Mouse (Mus musculus): Measurements from ENCODE around the gene Fam45a. TPM values are rescaled to one million over a fixed set of nuclear protein-coding genes. Genes with fewer than 3 reads are reported as not detected.

Gene Fam45a
- 29.3 and 37.8 TPM in 2 replicates for polyA plus RNA-seq (2012; rRNA removed)
- polyA plus RNA-seq (2014; fragmentation: Nextera tagmentation; extraction: Ambion mirVana), result 42.6 and 43.9 TPM in 2 replicates

GRCm38 (mm10) chr19:60811098-60812035 is at the start of gene Fam45a:
Gene Fam45a (plus strand): TSS chr19:60811585.
- H3K27ac ChIP-seq (replicated peaks; ENCODE audit: low read depth, low read length), result no peak within 1 kb of the TSS
- H3K36me3 ChIP-seq (ENCODE audit: control insufficient read depth, insufficient read depth, low read length), result peaks cover 18% of the 10 kb centered on the region
- peak within 1 kb of the TSS; percentile 80 for H3K9ac ChIP-seq (ENCODE audit: low read depth, low read length, severe bottlenecking)
- no peaks in the 10 kb centered on the region for H3K4me1 ChIP-seq (ENCODE audit: control insufficient read depth, insufficient read depth, low read length)
- peak; percentile 100 for ATAC-seq (ENCODE audit: low FRiP score, low read depth)
- WGBS, result 3% methylated on average over 32 of the region's 45 CpGs
- peak within 1 kb of the TSS; percentile 65 for H3K4me3 ChIP-seq (replicated peaks; ENCODE audit: low read length)
- H3K9me3 ChIP-seq (ENCODE audit: control insufficient read depth, low read length), result no peaks in the 10 kb centered on the region
- peak within 1 kb of the TSS; percentile 73 for H3K4me2 ChIP-seq (replicated peaks; ENCODE audit: low read depth, low read length, severe bottlenecking)
- peak; percentile 70; the same call in 1 of the 2 replicates for TF ChIP-seq POLR2A (IDR thresholded peaks at IDR 0.05; ENCODE audit: borderline replicate concordance, extremely low read depth, insufficient read depth, insufficient read length)
- peak; percentile 90 for DNase-seq (ENCODE audit: low spot score)
- no peaks in the 10 kb centered on the region for H3K27me3 ChIP-seq (ENCODE audit: control insufficient read depth, insufficient read depth, low read length)

GRCm38 (mm10) chr19:60773366-60773765 is 38.0 kb upstream of the Fam45a start:
- DNase-seq (ENCODE audit: low spot score) (no peak), ATAC-seq (ENCODE audit: low FRiP score, low read depth) (no peak)
- no peak overlapping the region for H3K4me3 ChIP-seq (replicated peaks; ENCODE audit: low read length)
- H3K4me1 ChIP-seq (ENCODE audit: control insufficient read depth, insufficient read depth, low read length), result no peaks in the 10 kb centered on the region
- peaks cover 91% of the 10 kb centered on the region for H3K36me3 ChIP-seq (ENCODE audit: control insufficient read depth, insufficient read depth, low read length)
- no peak for TF ChIP-seq POLR2A (IDR thresholded peaks at IDR 0.05; ENCODE audit: borderline replicate concordance, extremely low read depth, insufficient read depth, insufficient read length)
- H3K27me3 ChIP-seq (ENCODE audit: control insufficient read depth, insufficient read depth, low read length), result no peaks in the 10 kb centered on the region
- H3K9me3 ChIP-seq (ENCODE audit: control insufficient read depth, low read length), result no peaks in the 10 kb centered on the region
- H3K9ac ChIP-seq (ENCODE audit: low read depth, low read length, severe bottlenecking), result no peak overlapping the region
- H3K27ac ChIP-seq (replicated peaks; ENCODE audit: low read depth, low read length), result no peak overlapping the region
- 88% methylated on average over 6 of the region's 6 CpGs for WGBS
- no peak overlapping the region for H3K4me2 ChIP-seq (replicated peaks; ENCODE audit: low read depth, low read length, severe bottlenecking)

GRCm38 (mm10) chr19:60782034-60782433 is 29.4 kb upstream of the Fam45a start:
- Histone ChIP-seq H3K36me3 (ENCODE audit: control insufficient read depth, insufficient read depth, low read length) (peaks cover 44% of the 10 kb centered on the region), H3K4me2 (replicated peaks; ENCODE audit: low read depth, low read length, severe bottlenecking) (no peak overlapping the region), H3K9me3 (ENCODE audit: control insufficient read depth, low read length) (no peaks in the 10 kb centered on the region), H3K27ac (replicated peaks; ENCODE audit: low read depth, low read length) (no peak overlapping the region), H3K27me3 (ENCODE audit: control insufficient read depth, insufficient read depth, low read length) (no peaks in the 10 kb centered on the region), H3K9ac (ENCODE audit: low read depth, low read length, severe bottlenecking) (no peak overlapping the region), H3K4me3 (replicated peaks; ENCODE audit: low read length) (no peak overlapping the region), H3K4me1 (ENCODE audit: control insufficient read depth, insufficient read depth, low read length) (peaks cover 16% of the 10 kb centered on the region; the same call in 1 of the 2 replicates)
- TF ChIP-seq POLR2A (IDR thresholded peaks at IDR 0.05; ENCODE audit: borderline replicate concordance, extremely low read depth, insufficient read depth, insufficient read length), result no peak
- no peak for DNase-seq (ENCODE audit: low spot score)
- ATAC-seq (ENCODE audit: low FRiP score, low read depth), result no peak
- WGBS, result 86% methylated on average over 3 of the region's 3 CpGs

DNA sequence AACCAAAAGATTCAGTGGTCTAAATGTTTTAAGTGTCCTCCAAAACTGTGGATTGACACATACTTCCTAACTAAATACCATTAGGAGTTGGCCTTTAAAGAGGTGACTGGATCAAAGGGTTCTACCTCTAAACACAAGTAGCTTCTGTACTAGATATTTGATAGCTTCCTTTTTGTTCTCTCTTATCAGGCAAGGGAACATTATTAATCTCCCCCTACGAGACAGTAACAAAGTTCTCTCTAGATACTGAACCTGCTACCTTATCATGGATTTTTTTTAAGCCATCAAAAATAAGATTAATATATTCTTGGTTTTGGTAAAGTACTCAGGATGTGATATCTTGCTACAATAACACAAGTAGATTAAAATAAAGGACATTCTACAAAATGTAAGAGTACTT is 26.7 kb upstream of the Fam45a start:
- H3K27me3 ChIP-seq (ENCODE audit: control insufficient read depth, insufficient read depth, low read length), result no peaks in the 10 kb centered on the region
- no peak overlapping the region for H3K9ac ChIP-seq (ENCODE audit: low read depth, low read length, severe bottlenecking)
- no peak overlapping the region for H3K27ac ChIP-seq (replicated peaks; ENCODE audit: low read depth, low read length)
- H3K36me3 ChIP-seq (ENCODE audit: control insufficient read depth, insufficient read depth, low read length), result peaks cover 25% of the 10 kb centered on the region
- 74% methylated on average over 1 of the region's 1 CpGs for WGBS
- peaks cover 20% of the 10 kb centered on the region for H3K4me1 ChIP-seq (ENCODE audit: control insufficient read depth, insufficient read depth, low read length)
- ATAC-seq (ENCODE audit: low FRiP score, low read depth), result no peak
- H3K4me3 ChIP-seq (replicated peaks; ENCODE audit: low read length), result no peak overlapping the region
- H3K4me2 ChIP-seq (replicated peaks; ENCODE audit: low read depth, low read length, severe bottlenecking), result no peak overlapping the region
- DNase-seq (ENCODE audit: low spot score), result no peak
- TF ChIP-seq POLR2A (IDR thresholded peaks at IDR 0.05; ENCODE audit: borderline replicate concordance, extremely low read depth, insufficient read depth, insufficient read length), result no peak
- no peaks in the 10 kb centered on the region for H3K9me3 ChIP-seq (ENCODE audit: control insufficient read depth, low read length)

DNA sequence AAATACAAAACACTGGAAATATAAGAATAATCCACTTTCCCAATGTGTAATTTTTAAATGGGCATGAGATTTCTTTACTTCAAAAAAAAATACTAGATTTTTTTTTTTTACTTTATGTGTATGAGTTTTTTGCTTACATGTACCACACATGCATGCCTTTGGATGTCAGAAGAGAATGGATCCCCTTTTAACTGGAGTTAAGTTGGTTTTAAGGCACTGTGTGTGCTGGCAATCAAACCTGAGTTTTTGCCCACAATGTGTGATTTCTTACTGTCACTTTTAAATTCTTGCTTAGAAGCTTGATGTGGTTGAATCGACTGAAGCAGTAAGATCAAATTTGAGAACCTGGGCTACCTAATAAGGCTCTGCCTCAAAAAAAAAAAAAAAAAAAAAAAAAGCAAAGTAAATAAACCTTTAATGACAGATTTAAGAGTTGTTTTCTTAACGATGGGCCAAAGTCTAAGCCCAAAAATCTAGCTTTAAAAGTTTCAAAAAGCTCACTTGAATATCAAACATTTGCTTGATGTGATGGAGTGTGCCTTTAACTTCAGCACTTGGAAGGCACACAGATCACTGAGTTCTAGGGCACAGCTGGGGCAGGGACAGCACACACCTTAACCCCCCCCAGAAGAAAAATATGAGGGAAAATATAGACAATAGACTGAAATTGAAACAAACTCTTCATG is 23.8 kb upstream of the Fam45a start:
- Histone ChIP-seq H3K27me3 (ENCODE audit: control insufficient read depth, insufficient read depth, low read length) (no peaks in the 10 kb centered on the region), H3K36me3 (ENCODE audit: control insufficient read depth, insufficient read depth, low read length) (0 out of 2 replicates have a peak, but pooled peaks cover 3% of the 10 kb centered on the region), H3K9me3 (ENCODE audit: control insufficient read depth, low read length) (no peaks in the 10 kb centered on the region), H3K9ac (ENCODE audit: low read depth, low read length, severe bottlenecking) (no peak overlapping the region), H3K27ac (replicated peaks; ENCODE audit: low read depth, low read length) (no peak overlapping the region), H3K4me2 (replicated peaks; ENCODE audit: low read depth, low read length, severe bottlenecking) (peak overlapping the region; percentile 24; the same call in 1 of the 2 replicates), H3K4me1 (ENCODE audit: control insufficient read depth, insufficient read depth, low read length) (peaks cover 20% of the 10 kb centered on the region), H3K4me3 (replicated peaks; ENCODE audit: low read length) (no peak overlapping the region)
- WGBS, result 38% methylated on average over 2 of the region's 2 CpGs
- no peak for TF ChIP-seq POLR2A (IDR thresholded peaks at IDR 0.05; ENCODE audit: borderline replicate concordance, extremely low read depth, insufficient read depth, insufficient read length)
- DNase-seq (ENCODE audit: low spot score) (no peak), ATAC-seq (ENCODE audit: low FRiP score, low read depth) (no peak)

Measured in limb, embryonic 14.5 days (tissue).